Mouse (Mus musculus) cerebellum, adult 2 months (tissue): ENCODE data around the gene Gm42372.
A peak's percentile ranks its signal among the peaks of the same experiment; 100 is the strongest.

Experiments
- CTCF ChIP-seq: fragments of 200-500 bp; IDR thresholded peaks from 2 replicates; pipeline ENCODE4 v1.5.1; 2011; ENCODE audit warnings: low read depth, mild to moderate bottlenecking, control low read depth, low read length, moderate library complexity, borderline replicate concordance; ENCODE audit not compliant: insufficient read depth
- POLR2A ChIP-seq: fragments of 200-500 bp; IDR thresholded peaks from 2 replicates; pipeline ENCODE4 v1.6.1; 2011; ENCODE audit warnings: low read length, control low read depth, borderline replicate concordance; ENCODE audit not compliant: insufficient read depth

DNA sequence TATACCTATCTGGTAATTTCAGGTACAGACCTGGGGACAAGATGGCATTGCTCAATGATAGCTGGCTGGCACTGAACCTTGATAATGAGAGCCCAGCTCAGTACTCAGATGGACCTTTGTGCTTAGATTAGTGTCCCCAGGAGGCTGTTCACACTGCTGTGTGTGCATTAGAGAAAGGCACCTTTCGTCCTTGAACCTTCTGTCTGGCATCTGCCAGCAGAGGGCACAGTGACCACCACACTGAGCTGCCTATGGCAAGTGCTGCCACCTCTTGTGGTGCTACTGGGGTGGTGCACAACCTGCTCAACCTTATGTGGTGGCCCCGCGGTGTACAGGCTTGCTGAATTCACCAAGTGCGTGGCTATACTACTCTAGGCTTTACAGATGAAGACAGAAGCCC is 24.4 kb downstream of the Gm42372 start:
- TF ChIP-seq CTCF (peak; percentile 92), POLR2A (no peak)
